ENCODE assay signal across 18 mouse cellular contexts in the genomic region with DNA sequence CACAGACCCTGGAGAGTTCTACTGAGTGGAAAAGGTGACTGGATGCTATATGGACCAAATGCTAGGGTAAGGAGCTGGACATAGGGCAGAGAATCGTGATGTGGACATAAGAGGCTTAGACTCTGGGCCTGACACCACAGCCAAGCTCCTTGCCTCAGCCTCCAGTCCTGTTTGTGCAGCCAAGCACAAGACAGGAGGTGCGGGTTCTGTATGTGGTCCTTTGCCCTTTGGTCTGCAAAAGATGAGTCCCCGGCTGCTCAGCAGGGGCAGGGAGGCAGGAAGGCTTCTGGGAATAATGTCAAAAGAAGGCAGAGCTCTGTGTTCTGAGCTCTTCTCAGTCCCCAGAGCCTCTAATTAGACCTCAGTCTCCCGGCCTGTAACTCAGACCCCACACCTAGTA.
"Had no signal": no experiment of that assay in that cellular context is flagged by ENCODE, and none has a peak within 500 bp of the region (broad histone marks: within the 10 kb centered on the region; RNA-seq: fewer than 3 reads in every experiment).

No protein-coding gene starts in this region.

- H3K4me3 ChIP-seq: midbrain, embryonic 10.5 days; midbrain, embryonic 12.5 days; myocyte; neural tube, embryonic 13.5 days; neural tube, embryonic 15.5 days had no signal

- H3K27me3 ChIP-seq: midbrain, embryonic 12.5 days; neural tube, embryonic 13.5 days; neural tube, embryonic 15.5 days had no signal

- DNase-seq: lung, embryonic 14.5 days; lung, postnatal 10 days; lung, postnatal 4 days; midbrain, embryonic 14.5 days; retina, postnatal 1 day; right cerebral cortex, adult 18-20 months; right cerebral cortex, postnatal 25 days; right cerebral cortex, postnatal 4 days; spleen, adult 18-20 months; thymus, adult 18-20 months; thymus, postnatal 14 days; thymus, postnatal 36 days had no signal

- H3K4me2 ChIP-seq: lung, embryonic 14.5 days; midbrain, embryonic 12.5 days; neural tube, embryonic 13.5 days; neural tube, embryonic 15.5 days had no signal

- H3K9me3 ChIP-seq: midbrain, embryonic 10.5 days; midbrain, embryonic 12.5 days; neural tube, embryonic 13.5 days; neural tube, embryonic 15.5 days had no signal

- ATAC-seq: midbrain, embryonic 16.5 days had no signal

- H3K27ac ChIP-seq: midbrain, embryonic 10.5 days; midbrain, embryonic 12.5 days; neural tube, embryonic 13.5 days; neural tube, embryonic 15.5 days had no signal

- H3K9ac ChIP-seq: lung, embryonic 14.5 days; midbrain, embryonic 12.5 days; neural tube, embryonic 13.5 days; neural tube, embryonic 15.5 days had no signal

- H3K36me3 ChIP-seq: midbrain, embryonic 10.5 days; midbrain, embryonic 12.5 days; neural tube, embryonic 13.5 days; neural tube, embryonic 15.5 days had no signal
